Comparison of ENCODE assay signal across 9 mouse cellular contexts in genomic region chr5:23826321-23827004, GRCm38 (mm10). TPM values are rescaled to one million over a fixed set of nuclear protein-coding genes. Genes with fewer than 3 reads are reported as not detected.
DNase-seq lines count a peak whose midpoint lies in the region; ATAC-seq and TF ChIP-seq lines count a peak whose summit lies in the region.
"Had no signal": no experiment of that assay in that cellular context is flagged by ENCODE, and none has a peak within 500 bp of the region (broad histone marks: within the 10 kb centered on the region; RNA-seq: fewer than 3 reads in every experiment).

No protein-coding gene starts in this region.

- no peak overlapping the region for H3K4me3 ChIP-seq in forebrain, embryonic 10.5 days
- H3K4me3 ChIP-seq in forebrain, embryonic 13.5 days: no peak overlapping the region
- no peak overlapping the region for H3K4me3 ChIP-seq in embryonic fibroblast, embryonic 13.5 days (ENCODE audit: insufficient read depth, low read length)
- H3K4me3 ChIP-seq in lung, embryonic 16.5 days (ENCODE audit: low read length): no peak overlapping the region
- no peak overlapping the region for H3K4me3 ChIP-seq in small intestine, adult 2 months (ENCODE audit: low read depth, low read length)
- H3K4me3 ChIP-seq: limb, embryonic 13.5 days had no signal

- peaks cover 7% of the 10 kb centered on the region for H3K4me1 ChIP-seq in forebrain, embryonic 10.5 days
- H3K4me1 ChIP-seq in forebrain, embryonic 13.5 days: no peaks in the 10 kb centered on the region
- H3K4me1 ChIP-seq in embryonic fibroblast, embryonic 13.5 days (ENCODE audit: control insufficient read depth, insufficient read depth, low read length): no peaks in the 10 kb centered on the region
- peaks cover 2% of the 10 kb centered on the region; the same call in 1 of the 2 replicates for H3K4me1 ChIP-seq in lung, embryonic 16.5 days (replicated peaks; ENCODE audit: control insufficient read depth, insufficient read depth, low read length)
- H3K4me1 ChIP-seq in small intestine, adult 2 months (ENCODE audit: control insufficient read depth, insufficient read depth, insufficient read length, low read length): peaks cover 5% of the 10 kb centered on the region; the same call in 1 of the 2 replicates

- DNase-seq in forebrain, embryonic 10.5 days (ENCODE audit: extremely low spot score, low spot score): peak; percentile 57
- peak; percentile 82 for DNase-seq in A20 (ENCODE audit: low read depth, low spot score)
- DNase-seq in adrenal gland, postnatal 25 days: peak; percentile 77
- DNase-seq in kidney, adult 8-10 months: peak; percentile 38 to 56

- no peak for ATAC-seq in forebrain, embryonic 13.5 days
- 0 out of 2 replicates have a peak, but pooled peaks have one; percentile 61 for ATAC-seq in lung, embryonic 16.5 days (ENCODE audit: low read depth)

- no peak overlapping the region for H3K27ac ChIP-seq in forebrain, embryonic 10.5 days
- no peak overlapping the region for H3K27ac ChIP-seq in forebrain, embryonic 13.5 days
- no peak overlapping the region for H3K27ac ChIP-seq in embryonic fibroblast, embryonic 13.5 days (ENCODE audit: insufficient read depth, low read length)
- no peak overlapping the region for H3K27ac ChIP-seq in lung, embryonic 16.5 days (ENCODE audit: low read length)
- no peak overlapping the region for H3K27ac ChIP-seq in small intestine, adult 2 months (ENCODE audit: insufficient read depth, low read depth, low read length)
- H3K27ac ChIP-seq: limb, embryonic 13.5 days had no signal

- H3K9ac ChIP-seq in forebrain, embryonic 13.5 days: no peak overlapping the region
- H3K9ac ChIP-seq in lung, embryonic 16.5 days (ENCODE audit: low read length): no peak overlapping the region
- H3K9ac ChIP-seq: limb, embryonic 13.5 days had no signal

- no peak overlapping the region for H3K4me2 ChIP-seq in forebrain, embryonic 13.5 days
- H3K4me2 ChIP-seq in lung, embryonic 16.5 days (ENCODE audit: low read depth, low read length): no peak overlapping the region
- H3K4me2 ChIP-seq: limb, embryonic 13.5 days had no signal

- peak; percentile 69; the same call in 1 of the 2 replicates for TF ChIP-seq CTCF in embryonic fibroblast, embryonic 13.5 days (IDR thresholded peaks at IDR 0.05; ENCODE audit: borderline replicate concordance, insufficient read depth, low read length)
- TF ChIP-seq CTCF in small intestine, adult 2 months (IDR thresholded peaks at IDR 0.05; ENCODE audit: extremely low read depth, insufficient read length, insufficient replicate concordance, low read depth, low read length): peak; percentile 82; the same call in 1 of the 2 replicates

- H3K27me3 ChIP-seq in forebrain, embryonic 10.5 days (ENCODE audit: poor library complexity, severe bottlenecking): peaks cover 25% of the 10 kb centered on the region
- peaks cover 13% of the 10 kb centered on the region for H3K27me3 ChIP-seq in forebrain, embryonic 13.5 days
- peaks cover 12% of the 10 kb centered on the region for H3K27me3 ChIP-seq in lung, embryonic 16.5 days (ENCODE audit: control insufficient read depth, insufficient read depth, low read depth, low read length)
- H3K27me3 ChIP-seq in small intestine, adult 2 months (ENCODE audit: control insufficient read depth, insufficient read depth, low read length): peaks cover 8% of the 10 kb centered on the region; the same call in 1 of the 2 replicates

- 40% methylated on average over 11 of the region's 11 CpGs for WGBS in forebrain, embryonic 10.5 days
- WGBS in forebrain, embryonic 13.5 days: 33% methylated on average over 11 of the region's 11 CpGs
- 31% methylated on average over 11 of the region's 11 CpGs for WGBS in lung, embryonic 16.5 days
- 28% methylated on average over 11 of the region's 11 CpGs for WGBS in small intestine, adult 2 months

- no peak for TF ChIP-seq POLR2A in embryonic fibroblast, embryonic 13.5 days (IDR thresholded peaks at IDR 0.05; ENCODE audit: low read depth, low read length)
- no peak for TF ChIP-seq POLR2A in small intestine, adult 2 months (IDR thresholded peaks at IDR 0.05; ENCODE audit: low read depth, low read length)

- H3K36me3 ChIP-seq in forebrain, embryonic 10.5 days (replicated peaks): no peaks in the 10 kb centered on the region
- H3K36me3 ChIP-seq in forebrain, embryonic 13.5 days (ENCODE audit: poor library complexity, severe bottlenecking): no peaks in the 10 kb centered on the region
- H3K36me3 ChIP-seq in lung, embryonic 16.5 days (ENCODE audit: control insufficient read depth, insufficient read depth, low read length): no peaks in the 10 kb centered on the region
- H3K36me3 ChIP-seq in small intestine, adult 2 months (ENCODE audit: control insufficient read depth, insufficient read depth, low read length): no peaks in the 10 kb centered on the region

- H3K9me3 ChIP-seq in forebrain, embryonic 10.5 days: no peaks in the 10 kb centered on the region; the same call in 1 of the 2 replicates
- H3K9me3 ChIP-seq in forebrain, embryonic 13.5 days (replicated peaks): no peaks in the 10 kb centered on the region
- H3K9me3 ChIP-seq in lung, embryonic 16.5 days (ENCODE audit: control insufficient read depth, low read length): no peaks in the 10 kb centered on the region
- H3K9me3 ChIP-seq: limb, embryonic 13.5 days had no signal

RNA-seq across cellular contexts. Expression of gene Tomm7, which starts 17.5 kb away (rescaled TPM):
- polyA plus RNA-seq in forebrain, embryonic 10.5 days (2016; fragmentation: Nextera tagmentation; extraction: Ambion mirVana): 143 and 147 TPM in 2 replicates
- 130 and 142 TPM in 2 replicates for polyA plus RNA-seq in forebrain, embryonic 13.5 days (2015; fragmentation: Nextera tagmentation; extraction: Ambion mirVana)
- total RNA-seq in adrenal gland, postnatal 25 days (2021): 99.7 and 118 TPM in 2 replicates
- polyA plus RNA-seq in embryonic fibroblast, embryonic 13.5 days (2011; ENCODE audit: insufficient read length, low read depth, missing spikeins): 52.8 and 66.3 TPM in 2 replicates
- polyA plus RNA-seq in lung, embryonic 16.5 days (2015; fragmentation: Nextera tagmentation; extraction: Ambion mirVana): 113 TPM in 2 replicates
- 4.0 and 10.7 TPM in 2 replicates for polyA plus RNA-seq in small intestine, adult 2 months (2012; rRNA removed)

RNA-seq across cellular contexts. Expression of gene Rint1, which starts 39.0 kb away (rescaled TPM):
- polyA plus RNA-seq in forebrain, embryonic 10.5 days (2016; fragmentation: Nextera tagmentation; extraction: Ambion mirVana): 31.0 and 35.3 TPM in 2 replicates
- polyA plus RNA-seq in forebrain, embryonic 13.5 days (2015; fragmentation: Nextera tagmentation; extraction: Ambion mirVana): 29.8 and 34.8 TPM in 2 replicates
- 18.3 and 22.8 TPM in 2 replicates for total RNA-seq in adrenal gland, postnatal 25 days (2021)
- polyA plus RNA-seq in embryonic fibroblast, embryonic 13.5 days (2011; ENCODE audit: insufficient read length, low read depth, missing spikeins): 31.8 TPM in 2 replicates
- polyA plus RNA-seq in lung, embryonic 16.5 days (2015; fragmentation: Nextera tagmentation; extraction: Ambion mirVana): 30.6 and 37.2 TPM in 2 replicates
- 3.9 and 5.4 TPM in 2 replicates for polyA plus RNA-seq in small intestine, adult 2 months (2012; rRNA removed)

RNA-seq across cellular contexts. Expression of gene Pus7, which starts 43.0 kb away (rescaled TPM):
- 43.7 and 44.8 TPM in 2 replicates for polyA plus RNA-seq in forebrain, embryonic 10.5 days (2016; fragmentation: Nextera tagmentation; extraction: Ambion mirVana)
- polyA plus RNA-seq in forebrain, embryonic 13.5 days (2015; fragmentation: Nextera tagmentation; extraction: Ambion mirVana): 19.8 and 21.5 TPM in 2 replicates
- total RNA-seq in adrenal gland, postnatal 25 days (2021): 23.7 and 27.3 TPM in 2 replicates
- polyA plus RNA-seq in embryonic fibroblast, embryonic 13.5 days (2011; ENCODE audit: insufficient read length, low read depth, missing spikeins): 32.6 and 36.5 TPM in 2 replicates
- polyA plus RNA-seq in lung, embryonic 16.5 days (2015; fragmentation: Nextera tagmentation; extraction: Ambion mirVana): 23.0 and 23.6 TPM in 2 replicates
- 1.1 TPM in 2 replicates for polyA plus RNA-seq in small intestine, adult 2 months (2012; rRNA removed)
